Mouse (Mus musculus) monocyte, adult 2 months (primary cell): Measurements from ENCODE around the gene Trim9.

ENCODE experiments used
- DNase-seq, 2 experiments: peaks; one replicate each; pipeline ENCODE4 v3.0.0; 2022; ENCODE audit warnings: low spot score in 2 of 2, low read depth in 1 of 2

Trim9 gene

DNA sequence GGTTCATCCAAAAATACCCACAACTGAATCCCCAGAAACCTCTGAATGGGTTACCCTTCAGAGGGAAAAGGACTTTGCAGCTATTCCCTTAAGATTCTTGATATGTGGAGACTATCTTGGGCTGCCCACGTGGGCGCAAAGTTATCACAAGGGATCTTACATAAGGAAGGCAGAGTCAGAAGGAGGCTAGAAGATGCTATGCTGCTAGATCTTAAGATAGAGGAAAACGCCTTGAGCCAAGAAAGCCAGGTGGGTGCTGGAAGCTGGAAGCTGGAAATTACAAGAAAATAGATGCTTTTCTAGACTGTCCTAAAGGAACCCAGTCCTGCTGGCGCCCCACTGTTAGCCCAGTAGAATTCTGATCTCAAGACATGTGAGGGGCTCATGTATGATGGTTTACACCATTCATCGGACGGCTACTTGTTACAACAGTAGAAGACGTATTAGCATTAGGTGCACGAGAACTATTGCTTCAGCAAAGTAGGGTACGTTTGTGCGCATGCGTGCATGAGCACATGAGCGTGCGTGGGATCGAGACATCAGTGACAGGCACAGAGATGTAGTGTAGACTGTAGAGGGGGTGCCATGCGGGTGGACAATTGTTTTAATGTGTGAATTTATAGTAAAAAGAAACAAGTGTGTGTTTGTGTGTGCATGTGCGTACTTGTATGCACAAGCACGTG lies 85.0 kb downstream of the Trim9 start:
- no peak for DNase-seq

- no peak for DNase-seq
These were observed 96.1 kb downstream of the Trim9 start for GRCm38 (mm10) chr12:70251210-70251884.

GRCm38 (mm10) chr12:70249616-70250157 lies 97.7 kb downstream of the Trim9 start:
- DNase-seq: no peak

GRCm38 (mm10) chr12:70247683-70248474 lies 99.5 kb downstream of the Trim9 start:
- no peak for DNase-seq

DNA sequence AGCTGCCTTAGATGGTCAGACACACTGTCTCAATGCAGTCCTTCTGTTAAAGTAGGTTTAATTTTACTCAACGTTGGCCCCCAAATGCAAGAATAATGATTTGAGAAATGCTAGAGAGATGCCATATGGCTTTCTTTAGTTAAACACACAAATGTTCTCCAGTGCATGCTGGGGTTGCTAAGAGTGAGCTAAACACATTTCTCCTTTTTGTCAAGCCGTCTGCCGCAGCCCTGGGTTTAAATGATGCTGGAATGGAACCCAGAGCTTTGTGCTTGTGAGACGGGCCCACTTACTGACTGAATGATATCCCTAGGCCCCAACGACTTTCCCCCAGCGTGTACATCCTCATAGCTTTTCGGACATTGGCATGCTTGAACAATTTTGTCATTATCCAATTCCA lies 104.9 kb downstream of the Trim9 start:
- no peak for DNase-seq

DNA sequence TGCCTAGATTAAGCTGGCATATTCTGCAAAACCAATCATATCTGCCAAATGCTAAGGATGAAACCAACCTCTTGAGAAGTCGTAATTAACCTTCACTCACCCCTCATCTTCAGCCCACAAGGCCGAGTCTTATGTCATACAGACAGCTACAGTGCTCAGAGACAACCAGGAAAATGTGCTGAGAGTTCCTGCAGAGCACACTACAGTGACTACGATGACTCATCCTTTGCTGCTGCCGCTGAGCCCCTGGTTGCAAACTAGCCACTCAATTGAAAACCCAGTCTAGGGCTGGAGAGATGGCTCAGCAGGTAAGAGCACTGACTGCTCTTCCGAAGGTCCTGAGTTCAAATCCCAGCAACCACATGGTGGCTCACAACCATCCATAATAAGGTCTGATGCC lies 107.7 kb downstream of the Trim9 start:
- DNase-seq: no peak

- no peak for DNase-seq
These were observed 108.8 kb downstream of the Trim9 start for GRCm38 (mm10) chr12:70238604-70239003.

GRCm38 (mm10) chr12:70234938-70235484 lies 112.4 kb downstream of the Trim9 start:
- no peak for DNase-seq

- DNase-seq: no peak
These were observed 113.0 kb downstream of the Trim9 start for GRCm38 (mm10) chr12:70234411-70234810.

- DNase-seq: no peak
These were observed 113.6 kb downstream of the Trim9 start for GRCm38 (mm10) chr12:70233637-70234315.

DNA sequence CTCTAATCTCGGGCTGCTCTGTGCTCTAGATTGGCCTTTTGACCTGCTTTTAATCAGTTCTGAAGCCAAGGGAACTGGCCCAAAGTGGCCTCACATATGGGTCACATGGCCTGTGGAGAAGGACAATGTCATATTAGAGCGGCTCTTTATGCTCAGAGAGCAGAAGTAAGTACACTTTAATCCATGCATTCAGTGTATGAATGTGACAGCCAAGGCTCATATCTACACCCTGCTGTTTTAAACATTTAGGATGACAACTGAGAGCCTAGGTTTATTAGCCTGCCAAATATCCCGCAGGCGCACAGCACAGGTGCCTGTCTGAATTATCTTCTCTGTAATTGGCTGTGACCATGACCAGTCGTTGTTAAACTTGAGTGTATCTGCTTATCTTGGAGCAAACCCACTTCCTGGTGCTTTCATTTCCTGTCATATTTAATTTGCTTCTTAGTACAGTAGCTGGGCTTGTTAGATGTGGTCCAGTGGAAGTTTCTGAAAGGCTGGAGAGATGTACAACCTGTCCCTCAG lies 115.3 kb downstream of the Trim9 start:
- DNase-seq: no peak

GRCm38 (mm10) chr12:70231294-70231693 lies 116.1 kb downstream of the Trim9 start, which contains the start of gene Pygl:
Pygl (minus strand) TSS chr12:70231488.
- DNase-seq: no peak

DNA sequence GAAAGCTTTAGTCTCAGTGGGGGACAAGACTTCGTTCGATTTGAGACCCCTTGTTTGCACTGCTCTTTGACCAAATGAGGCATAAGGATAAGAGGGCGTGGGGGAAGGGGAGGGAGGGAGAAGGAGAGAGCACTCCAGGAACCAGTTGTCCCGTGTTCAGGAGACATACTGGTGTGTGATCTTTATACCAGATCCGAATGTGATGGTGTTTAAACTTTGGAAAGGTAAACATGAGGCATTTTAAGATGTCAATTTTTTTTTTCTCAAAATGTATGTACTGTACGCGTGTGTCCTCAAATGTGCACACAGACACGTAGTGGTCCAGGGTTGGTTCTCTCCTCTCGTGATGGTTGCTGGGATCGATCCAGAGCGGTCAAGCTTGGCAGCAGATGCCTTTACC lies 119.3 kb downstream of the Trim9 start:
- no peak for DNase-seq

GRCm38 (mm10) chr12:70227121-70227932 lies 120.1 kb downstream of the Trim9 start:
- DNase-seq: peak; percentile 60 to 70

DNA sequence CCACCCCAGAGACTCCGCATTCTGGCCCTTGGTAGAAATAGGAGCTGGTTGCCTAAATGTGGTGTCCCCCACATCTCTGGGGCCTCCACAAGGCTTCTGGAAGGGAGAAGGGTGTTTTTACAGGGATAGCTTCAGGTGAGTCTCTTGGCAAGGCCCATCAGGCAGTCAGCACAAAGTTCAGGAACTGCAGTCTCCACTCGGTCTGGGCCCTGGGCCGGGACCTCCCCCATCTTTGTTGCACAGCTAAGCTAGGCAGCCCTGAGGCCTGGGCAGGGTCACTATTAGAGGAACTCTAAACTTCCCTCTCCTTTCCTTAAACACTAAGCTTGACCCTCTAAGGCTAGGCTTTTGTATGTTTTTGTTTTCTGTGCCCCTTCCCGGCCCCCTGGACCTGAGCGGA lies 120.8 kb downstream of the Trim9 start:
- DNase-seq: no peak

DNA sequence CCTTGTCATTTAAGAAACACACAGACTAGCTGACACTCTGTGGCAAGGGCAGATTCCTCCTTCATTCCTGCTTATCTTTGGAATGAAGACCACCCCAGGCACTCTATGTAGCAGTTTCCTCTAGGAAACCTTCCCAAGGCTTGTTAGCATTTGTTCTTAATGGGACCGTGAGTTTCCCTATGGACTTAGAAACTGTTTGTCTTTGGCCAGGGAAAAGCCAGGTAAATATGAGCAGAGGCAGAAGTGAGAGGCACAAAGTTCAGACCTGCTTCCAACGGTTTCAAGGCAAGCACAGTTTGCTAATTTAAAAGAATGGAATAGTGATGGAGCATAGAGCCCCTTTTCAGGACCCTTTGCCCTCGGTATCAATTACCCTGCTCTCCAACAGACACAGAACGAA lies 124.1 kb downstream of the Trim9 start:
- no peak for DNase-seq

GRCm38 (mm10) chr12:70221425-70221824 lies 126.0 kb downstream of the Trim9 start:
- no peak for DNase-seq

- DNase-seq: no peak
These were observed 128.4 kb downstream of the Trim9 start for GRCm38 (mm10) chr12:70218795-70219540.

DNA sequence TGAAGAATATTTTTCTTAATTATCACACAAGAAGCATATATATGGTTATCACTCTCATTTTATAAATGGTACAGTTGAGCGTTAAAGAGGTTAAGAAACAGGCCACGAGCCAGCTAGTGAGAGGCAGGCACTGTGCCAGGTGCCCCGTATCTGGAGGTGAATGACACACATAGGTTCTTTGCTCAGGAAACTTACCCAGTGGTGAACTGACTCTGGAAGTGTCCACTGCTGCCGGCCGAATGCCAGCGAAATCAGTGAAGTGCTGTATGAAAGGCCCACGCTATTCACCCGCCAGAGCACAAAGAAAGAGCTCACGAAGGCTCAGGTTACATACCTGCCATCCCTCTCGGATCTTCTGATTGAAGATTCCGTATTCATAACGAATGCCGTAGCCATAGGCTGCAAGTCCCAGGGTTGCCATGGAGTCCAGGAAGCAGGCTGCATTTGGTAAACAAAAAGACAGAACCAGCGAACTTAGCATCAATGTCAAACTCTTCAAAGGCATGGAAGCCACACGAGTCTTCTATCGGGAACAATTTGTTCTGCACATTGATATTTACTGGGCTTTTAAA lies 131.1 kb downstream of the Trim9 start:
- DNase-seq: no peak
